Mouse (Mus musculus) mesoderm, embryonic 11.5 days (tissue): ENCODE results near the gene Nlrp3.
"Not testable (repeated sequence)": the region's sequence is repeated elsewhere in the genome, so short reads cannot be mapped to it uniquely, and the experiment has no call there.

Experiments
- DNase-seq: peaks from one replicate; pipeline ENCODE4 v3.0.0-alpha.2; 2012; ENCODE audit warnings: low read depth, low spot score

Gene Nlrp3

GRCm38 (mm10) chr11:59537218-59538130 lies 3.9 kb upstream of the Nlrp3 start:
- no peak for DNase-seq

DNA sequence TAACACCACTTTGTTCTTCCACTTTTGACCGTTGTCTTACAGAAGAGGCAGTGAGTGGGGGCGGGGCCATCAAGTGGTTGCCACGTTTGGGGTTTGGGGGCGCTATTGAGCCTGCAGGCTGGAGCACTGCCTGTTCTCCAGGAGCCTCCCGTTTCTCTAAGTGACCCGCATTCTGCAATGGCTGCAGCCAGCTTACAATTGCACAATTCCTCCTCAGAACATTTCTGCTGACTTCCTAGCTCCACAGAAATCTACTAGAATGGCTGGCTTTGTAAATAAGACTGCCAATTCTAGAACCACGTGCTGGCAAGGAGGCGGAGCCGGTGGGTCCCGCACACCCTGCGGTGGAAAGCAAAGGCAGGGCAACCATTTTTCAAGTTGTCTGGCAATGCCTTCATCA lies 3.0 kb upstream of the Nlrp3 start:
- DNase-seq = no peak

DNA sequence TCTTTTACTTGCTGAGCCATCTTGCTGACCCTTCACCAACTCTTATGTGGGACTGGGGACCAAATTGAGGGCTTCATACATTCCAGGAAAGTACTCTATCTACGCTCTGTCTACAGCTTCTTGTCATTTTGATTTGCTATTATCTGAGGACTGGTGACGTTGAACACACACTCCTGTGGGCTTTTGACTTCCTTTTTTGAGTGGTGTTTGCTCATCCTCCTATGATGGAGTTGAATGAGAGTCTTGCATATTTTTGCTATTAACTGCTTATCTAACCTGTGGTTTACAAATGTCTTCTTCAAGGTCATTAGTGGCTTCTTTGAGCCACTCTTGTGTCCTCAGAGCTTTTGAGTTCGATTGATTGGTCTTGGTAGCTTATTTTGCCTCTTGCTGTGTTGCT lies 1.2 kb upstream of the Nlrp3 start:
- DNase-seq = no peak

DNA sequence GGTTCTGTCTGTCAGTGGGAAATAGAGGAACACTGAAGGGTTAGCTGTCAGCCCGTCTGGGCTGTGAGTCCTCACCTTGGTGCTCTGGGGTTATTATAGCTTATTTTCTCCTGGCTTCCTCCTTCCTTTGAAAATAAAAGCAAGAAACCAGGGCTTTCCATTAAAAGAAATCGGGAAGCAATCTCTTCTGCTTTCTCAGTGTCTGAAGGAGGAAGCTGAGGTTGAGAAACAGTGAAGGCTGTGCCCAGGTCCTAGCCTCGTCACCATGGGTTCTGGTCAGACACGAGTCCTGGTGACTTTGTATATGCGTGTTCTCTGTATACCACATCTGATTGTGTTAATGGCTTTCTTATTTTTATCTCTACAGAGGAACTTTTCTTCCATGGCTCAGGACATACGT lies 1.1 kb downstream of the Nlrp3 start:
- DNase-seq = no peak

GRCm38 (mm10) chr11:59543376-59543775 lies 2.0 kb downstream of the Nlrp3 start:
- DNase-seq = no peak

DNA sequence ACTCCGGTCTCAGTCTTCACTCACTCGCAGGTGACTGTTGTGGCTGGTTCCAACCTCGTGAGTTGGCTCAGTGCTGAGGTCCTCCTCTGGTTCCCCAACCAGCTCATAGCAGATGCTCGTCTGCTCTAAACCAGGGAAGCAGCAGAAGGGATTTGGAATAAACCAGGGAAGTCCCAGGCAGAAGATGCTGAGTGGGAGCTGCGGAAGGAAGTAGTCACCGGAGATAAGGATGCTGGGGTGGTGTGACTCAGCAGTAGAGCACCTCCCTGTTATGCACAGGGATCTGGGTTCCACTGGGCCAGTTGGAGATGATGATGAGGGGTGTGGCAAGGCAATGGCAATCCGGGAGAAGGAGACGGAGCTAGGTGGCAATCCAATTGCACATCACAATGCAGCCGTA lies 2.6 kb downstream of the Nlrp3 start:
- no peak for DNase-seq

- no peak for DNase-seq
Measured at GRCm38 (mm10) chr11:59554127-59554526, 12.8 kb downstream of the Nlrp3 start.

DNA sequence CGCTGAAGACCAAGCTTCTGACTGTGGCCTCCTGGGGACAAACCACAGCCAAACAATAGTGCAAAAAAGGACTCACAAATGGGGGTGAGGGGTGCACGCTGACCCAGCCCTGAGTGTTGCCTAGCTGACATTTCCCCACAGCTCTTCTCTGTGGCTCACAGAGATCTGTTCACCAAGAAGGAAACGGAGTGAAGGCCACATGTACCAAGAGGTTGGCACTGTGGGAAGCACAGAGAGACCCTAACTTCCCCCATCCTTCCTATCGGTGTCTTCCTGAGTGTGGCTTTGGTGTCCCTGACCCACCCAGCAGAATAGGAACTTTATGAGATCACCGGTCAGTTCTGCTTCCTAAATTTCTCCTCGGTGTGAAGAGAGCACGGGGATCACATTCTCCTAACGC lies 13.2 kb downstream of the Nlrp3 start:
- no peak for DNase-seq

DNA sequence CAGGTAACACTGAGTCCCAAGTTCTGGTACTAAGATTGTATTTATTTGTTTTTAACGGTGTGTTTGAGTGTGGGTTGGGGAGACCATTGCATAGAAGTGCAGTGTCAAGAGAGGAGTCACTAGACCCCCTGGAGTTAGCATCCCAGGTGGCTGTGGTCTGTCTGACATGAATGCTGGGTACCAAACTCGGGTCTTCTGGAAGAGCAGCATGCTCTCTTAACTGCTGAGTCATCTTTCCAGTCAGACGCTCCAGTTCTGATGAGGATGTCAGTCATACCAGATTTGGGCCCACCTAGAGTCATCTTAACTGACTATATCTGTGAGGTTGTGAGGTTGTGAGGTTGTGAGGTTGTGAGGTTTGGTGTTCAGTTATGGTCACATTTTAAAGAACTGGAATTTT lies 19.5 kb downstream of the Nlrp3 start:
- DNase-seq = no peak

GRCm38 (mm10) chr11:59562336-59562735 lies 21.0 kb downstream of the Nlrp3 start:
- no peak for DNase-seq

- no peak for DNase-seq
Measured at GRCm38 (mm10) chr11:59562837-59563236, 21.5 kb downstream of the Nlrp3 start.

GRCm38 (mm10) chr11:59569306-59569705 lies 27.9 kb downstream of the Nlrp3 start:
- peak; percentile 34 for DNase-seq

DNA sequence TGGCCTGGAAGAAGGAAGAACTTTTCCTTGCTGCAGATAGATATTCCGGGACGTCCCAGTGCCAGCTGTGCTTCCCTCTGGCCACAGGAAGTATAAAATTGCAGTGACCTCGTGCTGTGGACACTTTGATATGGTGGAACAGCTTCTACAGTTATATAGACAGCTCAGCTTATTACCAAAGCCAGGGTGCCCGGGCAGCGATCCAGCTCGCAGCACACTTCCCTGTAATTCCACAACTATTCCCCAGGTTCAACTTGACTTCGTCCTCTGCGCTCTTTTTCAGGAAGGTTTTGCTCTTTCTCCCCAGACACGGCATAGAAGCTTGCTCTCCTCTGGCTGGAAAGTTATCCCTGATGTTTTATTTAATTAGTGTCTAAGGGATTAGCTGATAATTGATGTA lies 34.4 kb downstream of the Nlrp3 start:
- no peak for DNase-seq

- not testable (repeated sequence) for DNase-seq
Measured at GRCm38 (mm10) chr11:59576135-59576534, 34.8 kb downstream of the Nlrp3 start, which contains the start of gene Olfr222. Gene Olfr222 (minus strand): TSS chr11:59576235.

DNA sequence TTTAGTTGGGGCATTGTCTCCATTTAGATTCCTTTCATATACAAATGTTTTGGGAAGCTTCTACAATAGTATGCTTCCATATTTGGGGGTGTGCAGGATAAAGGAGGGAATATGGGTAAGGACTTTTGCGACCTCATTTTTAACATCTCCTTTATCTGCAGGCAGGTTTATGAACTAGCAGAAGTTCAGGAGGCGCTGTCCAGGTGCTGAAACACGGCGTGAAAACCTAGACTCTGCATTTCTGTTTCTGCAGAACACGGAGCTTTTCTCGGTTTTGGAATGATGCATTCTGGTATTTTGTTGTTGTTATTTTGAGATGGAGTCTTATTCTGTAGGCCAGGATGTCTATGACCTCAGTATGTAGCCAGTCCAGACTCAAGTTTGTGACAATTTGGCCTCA lies 43.2 kb downstream of the Nlrp3 start:
- peak; percentile 59 for DNase-seq

GRCm38 (mm10) chr11:59589496-59589895 lies 48.1 kb downstream of the Nlrp3 start:
- no peak for DNase-seq

- no peak for DNase-seq
Measured at GRCm38 (mm10) chr11:59593189-59593588, 51.8 kb downstream of the Nlrp3 start, which contains the start of gene Olfr223. Gene Olfr223 (minus strand): TSS chr11:59593289.

DNA sequence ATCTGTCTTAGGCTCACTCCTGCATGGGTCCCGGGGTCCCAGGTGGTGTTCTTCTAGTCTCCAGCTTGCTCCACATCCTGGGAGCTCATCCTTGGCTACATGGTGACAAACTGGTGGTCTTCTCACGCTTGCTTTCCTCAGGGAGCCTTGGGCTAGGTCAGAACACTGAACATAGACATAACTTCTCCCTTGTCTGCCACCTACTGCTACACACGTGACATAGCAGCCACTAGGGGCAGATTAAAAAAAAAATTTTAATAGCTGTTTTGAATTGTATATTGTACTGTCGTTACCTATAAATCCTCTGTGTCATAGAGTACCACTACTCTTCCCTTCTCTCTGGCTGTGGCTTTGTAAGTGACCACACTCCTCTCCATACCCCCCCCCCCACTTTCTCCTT lies 54.7 kb downstream of the Nlrp3 start:
- peak; percentile 6 for DNase-seq

DNA sequence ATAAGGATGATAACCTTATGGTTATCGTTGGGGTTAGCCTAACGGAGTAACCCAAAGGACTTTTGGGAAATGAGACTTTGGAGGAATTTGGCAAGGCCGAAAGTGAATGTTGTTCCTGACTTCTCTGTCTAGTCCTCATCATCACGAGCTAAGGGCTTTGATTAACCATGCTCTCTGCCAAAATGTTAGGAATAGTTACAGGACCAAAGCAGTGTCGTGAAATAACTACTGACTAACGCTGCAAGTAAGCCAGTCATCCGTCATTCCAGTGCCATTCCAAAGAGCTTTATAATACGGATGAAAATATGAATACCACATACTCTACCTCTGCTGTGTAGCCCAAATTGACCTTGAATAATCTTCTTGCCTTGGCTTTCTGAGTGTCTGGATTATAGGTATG lies 55.6 kb downstream of the Nlrp3 start:
- no peak for DNase-seq

DNA sequence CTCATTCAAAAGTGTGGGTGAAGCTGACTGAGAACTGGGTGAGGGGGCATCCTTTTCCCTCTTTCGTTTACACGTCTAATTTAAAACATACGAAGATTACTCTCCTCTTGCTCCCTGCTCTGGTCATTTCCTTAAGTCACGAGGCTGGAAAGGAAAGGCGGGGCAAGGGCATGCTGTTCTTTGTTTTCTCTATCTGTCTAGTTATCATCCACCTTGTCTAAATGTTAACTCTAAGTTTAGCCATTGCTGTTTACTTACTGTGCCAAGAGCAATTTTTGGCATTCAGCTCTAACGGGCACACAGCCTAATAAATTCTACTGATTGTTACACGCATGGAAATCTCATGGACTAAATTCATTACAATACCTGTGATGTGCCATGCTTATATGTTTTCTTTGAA lies 57.8 kb downstream of the Nlrp3 start:
- no peak for DNase-seq

DNA sequence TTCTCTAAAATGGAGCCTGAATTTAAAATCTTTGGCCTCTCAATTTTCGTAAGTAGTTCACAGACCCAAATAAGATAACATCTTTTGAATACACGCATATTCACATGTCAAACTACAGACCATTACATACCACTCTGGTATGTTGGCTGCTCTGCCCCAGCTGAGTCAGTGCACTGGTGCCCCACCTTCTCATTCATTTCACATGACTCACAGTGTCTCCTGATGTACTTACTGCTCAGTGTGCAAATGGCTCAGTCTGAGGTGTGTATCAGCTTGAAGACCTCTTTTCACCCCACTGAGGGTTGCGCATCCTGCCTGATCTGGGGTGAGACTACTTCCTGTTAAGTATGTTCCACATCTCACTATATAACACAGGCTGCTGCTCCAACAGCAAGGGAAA lies 59.5 kb downstream of the Nlrp3 start:
- DNase-seq = no peak

- no peak for DNase-seq
Measured at GRCm38 (mm10) chr11:59602287-59602686, 60.9 kb downstream of the Nlrp3 start.

- DNase-seq = no peak
Measured at GRCm38 (mm10) chr11:59611646-59612045, 70.3 kb downstream of the Nlrp3 start.
